Mouse (Mus musculus) thymus, adult 18-20 months (tissue): ENCODE results near the gene Dmtf1.
A peak's percentile ranks its signal among the peaks of the same experiment; 100 is the strongest.

Experiments used
- DNase-seq, 2 experiments: peaks; one replicate each; pipeline ENCODE4 v3.0.0; 2022; ENCODE audit warnings: mixed read lengths in 2 of 2

Dmtf1 gene

DNA sequence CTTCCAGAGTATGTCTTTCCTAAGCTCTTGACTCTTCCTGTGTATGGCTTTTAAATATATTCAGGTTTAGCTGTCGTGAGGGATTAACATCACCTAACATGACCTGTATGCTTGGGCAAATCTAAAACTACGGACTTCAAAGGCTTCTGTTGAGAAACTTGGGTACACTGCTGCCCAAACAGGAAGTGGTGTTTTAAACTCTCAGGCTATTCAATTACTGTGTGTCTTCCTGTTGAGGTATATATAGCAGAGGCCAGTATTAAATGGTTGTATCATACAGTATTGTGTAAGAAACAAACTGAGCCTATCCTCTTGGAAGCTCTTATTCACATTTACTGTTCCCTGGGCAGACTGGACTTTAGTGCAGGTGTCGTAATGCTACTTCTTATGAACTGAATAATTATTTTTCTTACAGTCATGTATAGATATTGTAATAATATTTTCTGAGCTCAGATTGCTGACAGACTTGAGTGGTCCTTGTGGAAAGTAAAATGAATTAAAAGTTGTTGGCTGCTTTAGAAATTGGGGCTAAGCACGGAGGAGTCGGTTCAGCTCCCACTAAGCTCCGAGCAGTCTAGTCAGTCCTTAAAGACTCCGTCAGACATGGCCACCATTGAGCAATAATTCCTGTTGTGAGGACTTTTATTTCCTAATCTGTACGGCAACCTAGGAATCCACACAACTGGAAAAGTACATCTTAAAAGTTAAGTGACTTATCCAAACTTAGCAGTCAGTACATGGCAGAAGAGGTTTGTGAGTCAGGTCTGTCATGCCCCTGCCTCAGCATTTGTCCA is 54.1 kb downstream of the Dmtf1 start:
- DNase-seq = no peak

GRCm38 (mm10) chr5:9106806-9107205 is 54.8 kb downstream of the Dmtf1 start:
- DNase-seq = no peak

DNA sequence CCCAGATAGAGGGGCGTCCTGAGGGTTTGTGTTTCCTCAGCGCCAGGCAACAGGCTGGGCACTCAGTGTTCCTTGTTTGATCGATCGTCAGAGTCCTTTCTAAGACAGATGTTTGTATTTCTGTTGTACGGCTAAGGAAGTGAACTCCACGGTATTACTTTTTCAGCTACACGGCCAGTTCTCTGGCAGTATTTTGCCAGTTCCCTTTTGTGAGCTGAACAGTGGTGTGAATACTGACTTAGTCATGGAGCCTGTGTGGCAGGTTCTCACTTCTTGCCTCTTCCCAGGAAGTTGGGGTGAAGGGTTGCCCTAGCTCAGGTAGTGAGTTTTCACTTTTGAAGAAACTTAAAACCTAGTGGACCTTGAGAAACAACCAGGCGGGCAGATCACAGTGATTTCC is 57.6 kb downstream of the Dmtf1 start:
- DNase-seq = no peak

- no peak for DNase-seq
Observed at GRCm38 (mm10) chr5:9102696-9103095, 58.9 kb downstream of the Dmtf1 start.

DNA sequence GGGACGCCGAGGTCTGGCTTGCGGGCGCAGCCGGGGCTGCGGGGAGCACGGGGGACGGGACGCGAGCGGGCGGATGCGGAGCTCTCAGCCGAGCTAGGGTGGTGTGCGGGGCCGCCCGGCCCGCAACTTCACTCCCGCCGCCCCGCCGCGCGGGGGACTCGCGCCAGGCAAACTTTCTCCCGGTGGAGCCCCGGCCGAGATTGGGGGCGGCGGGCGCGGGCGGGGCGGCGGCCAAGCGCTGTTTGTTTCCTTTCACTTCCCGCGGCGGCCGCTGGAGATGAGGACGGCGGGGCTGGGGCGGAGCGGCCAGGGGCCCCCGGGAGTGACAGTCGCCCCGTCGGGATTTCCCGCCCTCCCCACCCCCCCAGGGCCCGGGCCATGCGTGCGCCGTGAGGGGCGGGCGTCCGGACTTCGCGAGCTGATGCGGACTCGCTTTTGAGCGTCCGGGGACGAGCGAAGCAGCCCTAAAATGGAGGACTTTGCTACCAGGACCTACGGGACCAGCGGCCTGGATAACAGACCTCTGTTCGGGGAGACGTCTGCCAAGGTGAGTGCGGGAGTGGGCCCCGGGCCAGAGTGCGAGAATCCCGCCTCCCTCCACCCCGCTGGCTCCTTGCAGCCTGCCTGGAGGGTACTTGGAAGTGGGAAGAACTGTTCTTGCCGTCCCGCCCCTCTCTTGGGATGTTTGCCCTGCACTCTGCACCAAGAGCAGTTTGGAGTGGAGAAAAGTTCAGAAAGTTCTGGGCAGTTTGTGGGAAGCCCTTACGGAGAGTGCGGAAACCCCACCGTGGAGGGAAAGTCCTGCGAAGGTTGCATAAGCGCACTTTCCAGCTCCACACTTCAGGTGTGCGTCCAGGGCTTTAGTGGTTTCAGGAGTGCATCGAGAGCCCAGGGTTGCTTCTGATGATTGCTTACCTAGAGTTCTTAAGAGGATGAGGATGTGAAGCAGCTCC is 60.5 kb downstream of the Dmtf1 start:
- DNase-seq = peak in 1 of 2 experiments; percentile 27

DNA sequence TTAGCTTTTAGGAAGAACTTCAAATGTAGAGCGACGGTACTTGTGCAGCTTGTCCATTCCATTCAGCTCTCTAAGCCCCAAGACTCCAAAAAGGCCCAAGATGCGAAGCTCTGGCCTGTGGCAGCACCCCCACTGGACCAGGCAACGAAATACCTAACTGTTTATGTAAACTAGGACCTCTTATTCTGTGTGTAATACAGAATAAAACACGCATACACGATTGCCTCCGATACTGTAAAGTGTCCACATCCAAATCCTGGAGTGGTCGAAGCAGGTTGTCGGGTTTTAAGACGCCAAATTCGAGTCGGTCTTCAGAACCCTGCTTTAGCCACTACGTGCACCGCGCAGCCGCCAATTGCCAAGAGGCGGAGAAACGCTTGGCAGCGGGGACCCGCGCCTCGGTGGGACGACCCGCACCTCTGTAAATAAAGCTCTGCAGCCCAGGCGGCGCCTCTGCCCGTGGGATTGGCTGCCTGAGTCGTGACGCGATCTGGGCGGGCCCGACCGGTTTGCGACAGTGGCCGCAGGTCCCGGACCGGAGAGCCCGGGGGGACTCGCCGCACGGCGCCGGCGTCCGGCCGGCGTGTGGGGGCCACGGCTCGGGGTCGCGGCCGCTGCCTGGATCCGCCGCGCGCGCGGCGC is 61.2 kb downstream of the Dmtf1 start, which contains the start of gene Tmem243:
Gene Tmem243 (plus strand): TSS at position 462 of the 642 bp plus-strand sequence.
- DNase-seq = peak; percentile 71 to 76

- DNase-seq = no peak
Observed at GRCm38 (mm10) chr5:9093490-9093889, 68.1 kb downstream of the Dmtf1 start.

DNA sequence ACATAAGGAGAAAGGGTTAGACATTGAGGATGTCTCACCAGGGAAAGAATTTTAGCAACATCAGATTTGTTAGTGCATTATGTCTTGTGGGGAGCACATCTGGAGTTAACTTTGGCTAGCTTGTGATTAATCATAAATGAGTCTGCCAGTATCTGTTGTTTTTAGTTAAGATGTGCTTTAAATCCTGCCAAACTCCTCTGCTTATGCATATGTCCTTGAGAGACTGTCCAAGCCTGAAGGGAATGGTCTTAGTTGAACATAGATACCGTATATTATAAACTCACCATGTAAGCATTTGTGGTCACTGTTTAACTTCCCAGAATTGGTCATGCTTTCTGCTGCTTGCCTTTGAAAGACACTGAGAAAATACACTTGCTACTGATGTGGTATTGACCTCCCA is 68.9 kb downstream of the Dmtf1 start:
- no peak for DNase-seq

GRCm38 (mm10) chr5:9090493-9091106 is 71.0 kb downstream of the Dmtf1 start:
- no peak for DNase-seq

DNA sequence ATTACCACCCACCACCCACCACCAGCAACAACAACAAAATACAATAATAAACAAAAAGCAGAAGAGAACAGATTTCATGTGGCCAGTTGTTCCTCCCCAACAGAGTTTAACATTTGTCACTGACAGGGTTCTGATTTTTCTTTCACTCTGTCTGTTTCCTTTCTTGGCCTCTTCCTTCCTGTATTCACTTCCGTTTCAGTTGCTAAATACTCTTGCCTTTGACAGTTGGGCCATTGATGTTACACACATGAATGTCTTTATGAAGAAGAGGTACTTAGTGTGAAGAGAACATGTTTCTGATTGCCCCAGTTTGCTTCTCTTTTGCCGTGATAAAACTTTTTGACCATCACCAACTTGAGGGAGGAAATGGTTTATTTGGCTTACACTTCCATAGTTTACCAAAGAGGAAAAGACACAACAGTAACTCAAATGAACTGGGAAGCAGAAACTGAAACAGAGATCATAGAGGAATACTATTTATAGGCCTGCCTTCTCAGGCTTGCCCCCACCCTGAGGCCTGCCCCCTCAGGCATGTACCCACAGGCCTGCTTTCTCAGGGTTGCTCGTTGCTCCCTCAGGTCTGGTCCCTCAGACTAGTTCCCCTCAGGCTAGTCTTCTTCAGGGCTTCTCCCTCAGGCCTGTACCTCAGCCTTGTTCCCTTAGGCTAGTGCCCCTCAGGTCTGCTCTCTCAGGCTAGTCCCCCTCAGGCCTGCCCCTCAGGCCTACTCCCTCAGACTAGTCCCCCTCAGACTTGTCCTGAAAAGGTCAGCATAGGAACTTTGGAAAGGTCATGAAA is 74.5 kb downstream of the Dmtf1 start:
- DNase-seq = no peak

- DNase-seq = no peak
Observed at GRCm38 (mm10) chr5:9079773-9080501, 81.6 kb downstream of the Dmtf1 start.

GRCm38 (mm10) chr5:9073177-9073854 is 88.3 kb downstream of the Dmtf1 start:
- DNase-seq = no peak

DNA sequence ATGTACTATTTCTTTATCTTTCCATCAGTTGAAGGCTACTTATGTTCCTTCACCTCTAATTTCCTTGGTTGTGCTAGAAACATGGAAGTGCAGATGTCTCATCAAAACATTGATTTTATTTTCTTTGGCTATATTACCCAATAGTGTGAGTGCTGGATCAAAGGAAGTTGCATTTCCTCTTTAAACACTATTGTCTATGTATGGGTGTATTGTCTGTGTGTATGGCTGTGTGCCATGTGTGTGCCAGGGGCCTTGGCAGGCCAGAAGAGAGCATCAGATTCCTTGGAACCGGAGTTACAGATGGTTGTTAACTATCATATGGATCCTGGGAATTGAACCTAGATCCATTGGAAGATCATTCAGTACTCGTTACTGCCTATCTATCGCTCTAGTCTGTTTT is 90.2 kb downstream of the Dmtf1 start:
- no peak for DNase-seq

GRCm38 (mm10) chr5:9069599-9070209 is 91.9 kb downstream of the Dmtf1 start:
- no peak for DNase-seq

- DNase-seq = no peak
Observed at GRCm38 (mm10) chr5:9068886-9069285, 92.7 kb downstream of the Dmtf1 start.
